Mouse (Mus musculus) midbrain, embryonic 15.5 days (tissue): ENCODE results near the gene Serpinb13. TPM values are rescaled to one million over a fixed set of nuclear protein-coding genes. Genes with fewer than 3 reads are reported as not detected.
"Not testable (repeated sequence)": the region's sequence is repeated elsewhere in the genome, so short reads cannot be mapped to it uniquely, and the experiment has no call there.

Source experiments
- ATAC-seq: fragments of 200-750 bp; cut with Nextera tagmentation; replicated peaks from 2 replicates; pipeline ENCODE4 v1.8.0; 2017; ENCODE audit warnings: moderate TSS enrichment
- H3K27ac ChIP-seq: fragments of 300-500 bp; sonication (generic); 2 replicates; pipeline ENCODE4 v1.5.1; 2015; ENCODE audit warnings: mild to moderate bottlenecking, inconsistent platforms
- H3K27me3 ChIP-seq: fragments of 300-500 bp; sonication (generic); replicated peaks from 2 replicates; pipeline ENCODE4 v1.6.1; 2015; ENCODE audit warnings: inconsistent platforms
- H3K36me3 ChIP-seq: fragments of 300-500 bp; sonication (generic); replicated peaks from 2 replicates; pipeline ENCODE4 v1.6.1; 2015; ENCODE audit warnings: inconsistent platforms
- H3K4me1 ChIP-seq: fragments of 300-500 bp; sonication (generic); 2 replicates; pipeline ENCODE4 v1.6.1; 2015; ENCODE audit warnings: inconsistent platforms
- H3K4me2 ChIP-seq: fragments of 300-500 bp; sonication (generic); 2 replicates; pipeline ENCODE4 v1.6.1; 2015; ENCODE audit warnings: inconsistent platforms, mild to moderate bottlenecking, moderate library complexity
- H3K4me3 ChIP-seq: fragments of 300-500 bp; sonication (generic); 2 replicates; pipeline ENCODE4 v1.5.1; 2015; ENCODE audit warnings: mild to moderate bottlenecking, inconsistent platforms
- H3K9ac ChIP-seq: fragments of 300-500 bp; sonication (generic); 2 replicates; pipeline ENCODE4 v1.6.1; 2015; ENCODE audit warnings: mild to moderate bottlenecking, inconsistent platforms
- H3K9me3 ChIP-seq: fragments of 300-500 bp; sonication (generic); 2 replicates; pipeline ENCODE4 v1.6.1; 2016; ENCODE audit warnings: inconsistent platforms
- WGBS: fragments of 180-500 bp; shearing (Covaris S2); methylation state at CpG from one replicate; pipeline ENCODE4 v1.1.7; 2015; ENCODE audit warnings: mixed read lengths; 5-methylcytosine and 5-hydroxymethylcytosine counted together
- polyA plus RNA-seq: library from polyadenylated mRNA; unstranded; fragments of >200 nt; fragmentation: Nextera tagmentation; extraction: Ambion mirVana; gene quantifications from 2 replicates; pipeline ENCODE4 v1.2.1, GENCODE M21; 2015

Serpinb13 gene
- polyA plus RNA-seq, 1 experiment from 2014 or later, result not detected

DNA sequence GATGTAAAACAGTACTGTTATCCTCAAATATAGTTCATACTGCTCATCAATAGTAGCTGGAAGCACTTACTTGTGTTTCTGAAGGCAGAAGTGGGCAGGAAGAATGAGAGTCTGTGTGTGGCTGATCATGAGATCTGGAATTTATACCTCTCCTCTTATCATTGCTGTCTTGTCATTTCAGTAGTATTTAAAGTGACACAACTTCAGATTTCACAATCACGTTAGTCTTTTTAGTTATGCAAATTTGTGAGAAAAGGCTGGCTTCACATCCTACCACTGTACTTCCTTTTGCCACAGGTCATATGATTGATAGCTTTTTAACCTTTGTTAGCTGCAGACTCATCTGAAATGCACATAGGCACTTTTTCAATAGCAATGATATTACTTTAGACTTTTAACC is 45.1 kb downstream of the Serpinb13 start:
- no peak overlapping the region for H3K9ac ChIP-seq
- H3K36me3 ChIP-seq, result no peaks in the 10 kb centered on the region
- no peaks in the 10 kb centered on the region for H3K9me3 ChIP-seq
- no peak overlapping the region for H3K4me2 ChIP-seq
- H3K4me1 ChIP-seq, result no peaks in the 10 kb centered on the region
- H3K4me3 ChIP-seq, result no peak overlapping the region
- WGBS, result 66% methylated on average over 1 of the region's 1 CpGs
- ATAC-seq, result no peak
- H3K27ac ChIP-seq, result no peak overlapping the region
- no peaks in the 10 kb centered on the region for H3K27me3 ChIP-seq

DNA sequence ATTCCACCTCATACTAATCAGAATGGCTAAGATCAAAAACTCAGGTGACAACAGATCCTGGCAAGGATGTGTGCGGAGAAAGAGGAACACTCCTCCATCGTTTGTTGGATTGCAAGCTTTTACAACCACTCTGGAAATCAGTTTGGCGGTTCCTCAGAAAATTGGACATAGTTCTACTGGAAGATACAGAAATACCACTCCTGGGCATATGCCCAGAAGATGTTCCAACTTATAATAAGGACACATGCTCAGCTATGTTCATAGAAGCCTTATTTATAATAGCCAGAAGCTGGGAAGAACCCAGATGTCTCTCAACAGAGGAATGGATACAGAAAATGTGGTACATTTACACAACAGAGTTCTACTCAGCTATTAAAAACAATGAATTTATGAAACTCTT is 53.5 kb downstream of the Serpinb13 start:
- H3K4me3 ChIP-seq, H3K27ac ChIP-seq, H3K27me3 ChIP-seq, H3K9ac ChIP-seq, ATAC-seq, H3K4me1 ChIP-seq, H3K36me3 ChIP-seq, H3K4me2 ChIP-seq, H3K9me3 ChIP-seq: not testable (repeated sequence)
- 89% methylated on average over 3 of the region's 3 CpGs for WGBS

Other genes with a start within 250 kb of the Serpinb13 start
- 14.9 and 17.0 TPM in 2 replicates for gene Kdsr, start 221.3 kb upstream of the Serpinb13 start, polyA plus RNA-seq
- 30.2 and 32.1 TPM in 2 replicates for gene Vps4b, start 184.3 kb upstream of the Serpinb13 start, polyA plus RNA-seq
- gene Serpinb5, start 119.8 kb upstream of the Serpinb13 start, polyA plus RNA-seq, result 0.08 and 0.09 TPM in 2 replicates
- not detected in 2 replicates for gene Serpinb12, start 46.5 kb upstream of the Serpinb13 start, polyA plus RNA-seq
- gene Serpinb3a, start 71.3 kb downstream of the Serpinb13 start, polyA plus RNA-seq, result not detected in 2 replicates
- gene Serpinb3d, start 102.5 kb downstream of the Serpinb13 start, polyA plus RNA-seq, result not detected in 2 replicates